Mouse (Mus musculus) MEL (cell line): ENCODE measurements around the gene Hoxc9. TPM values are rescaled to one million over a fixed set of nuclear protein-coding genes. Genes with fewer than 3 reads are reported as not detected.
A peak's percentile ranks its signal among the peaks of the same experiment; 100 is the strongest.

Source experiments
- DNase-seq: peaks from one replicate; pipeline ENCODE4 v3.0.0; 2011; ENCODE audit warnings: low read depth, low spot score
- H3K27ac ChIP-seq: 2 replicates; pipeline ENCODE4 v1.5.1; 2012; ENCODE audit warnings: low read depth, mild to moderate bottlenecking, control low read depth, low read length, moderate library complexity; ENCODE audit not compliant: control insufficient read depth
- H3K27me3 ChIP-seq, 2 experiments: fragments of 150-350 bp in 1 of 2; sonication (generic) in 1 of 2; 2 replicates each; pipeline ENCODE4 v1.6.1; 2012; ENCODE audit warnings: low read length in 2 of 2, mild to moderate bottlenecking in 2 of 2, improper control_type of control experiment in 1 of 2, moderate library complexity in 1 of 2; ENCODE audit not compliant: insufficient read depth in 2 of 2, control insufficient read depth in 1 of 2
- H3K36me3 ChIP-seq, 2 experiments: 2 replicates each; pipeline ENCODE4 v1.6.1; 2012 to 2014; ENCODE audit warnings: low read length in 2 of 2, improper control_type of control experiment in 1 of 2, inconsistent platforms in 1 of 2, mild to moderate bottlenecking in 1 of 2; ENCODE audit not compliant: insufficient read depth in 2 of 2, control insufficient read depth in 1 of 2
- H3K4me1 ChIP-seq, 2 experiments: fragments of 150-350 bp in 1 of 2; sonication (generic) in 1 of 2; 2 replicates each; pipeline ENCODE4 v1.6.1; 2012; ENCODE audit warnings: low read length in 2 of 2, improper control_type of control experiment in 1 of 2, mild to moderate bottlenecking in 1 of 2; ENCODE audit not compliant: insufficient read depth in 2 of 2, control insufficient read depth in 1 of 2
- H3K4me3 ChIP-seq, 2 experiments: fragments of 150-350 bp in 1 of 2; sonication (generic) in 1 of 2; 2 replicates each; pipeline ENCODE4 v1.5.1; 2012; ENCODE audit warnings: low read depth in 2 of 2, low read length in 2 of 2, mild to moderate bottlenecking in 2 of 2, moderate library complexity in 2 of 2, control low read depth in 1 of 2, improper control_type of control experiment in 1 of 2; ENCODE audit not compliant: control insufficient read depth in 1 of 2, insufficient read depth in 1 of 2
- H3K79me2 ChIP-seq: 2 replicates; pipeline ENCODE4 v1.6.1; 2012; ENCODE audit warnings: mild to moderate bottlenecking, low read length, moderate library complexity; ENCODE audit not compliant: control insufficient read depth, poor library complexity, insufficient read depth
- H3K9ac ChIP-seq: 2 replicates; pipeline ENCODE4 v1.6.1; 2012; ENCODE audit warnings: low read depth, mild to moderate bottlenecking, control low read depth, low read length, moderate library complexity; ENCODE audit not compliant: control insufficient read depth, poor library complexity, severe bottlenecking
- H3K9me3 ChIP-seq: fragments of 150-350 bp; sonication (generic); replicated peaks from 2 replicates; pipeline ENCODE4 v1.6.1; 2012; ENCODE audit warnings: mild to moderate bottlenecking, low read length, improper control_type of control experiment, moderate library complexity; ENCODE audit not compliant: insufficient read depth
- BHLHE40 ChIP-seq: IDR thresholded peaks from 2 replicates; pipeline ENCODE4 v1.6.1; 2012; ENCODE audit warnings: low read depth, mild to moderate bottlenecking, inconsistent platforms, low read length, improper control_type of control experiment, borderline replicate concordance
- CHD1 ChIP-seq: IDR thresholded peaks from 2 replicates; pipeline ENCODE4 v1.6.1; 2012; ENCODE audit warnings: low read depth, mild to moderate bottlenecking, inconsistent platforms, low read length, improper control_type of control experiment
- CTCF ChIP-seq, 3 experiments: IDR thresholded peaks in 2 of 3; conservative IDR thresholded peaks in 1 of 3; 2 replicates each; pipeline ENCODE4 v1.5.1; 2011 to 2012; ENCODE audit warnings: low read length in 3 of 3, low read depth in 2 of 3, mild to moderate bottlenecking in 2 of 3, improper control_type of control experiment in 1 of 3, inconsistent platforms in 1 of 3, mixed read lengths in 1 of 3, moderate library complexity in 1 of 3; ENCODE audit not compliant: control insufficient read depth in 1 of 3, insufficient read depth in 1 of 3, poor library complexity in 1 of 3, severe bottlenecking in 1 of 3
- E2F4 ChIP-seq: IDR thresholded peaks from 2 replicates; pipeline ENCODE4 v1.6.1; 2011; ENCODE audit warnings: low read depth, low read length, improper control_type of control experiment, borderline replicate concordance
- ELF1 ChIP-seq: IDR thresholded peaks from 2 replicates; pipeline ENCODE4 v1.6.1; 2014; ENCODE audit warnings: low read depth, mild to moderate bottlenecking, inconsistent platforms, low read length, improper control_type of control experiment, moderate library complexity
- ETS1 ChIP-seq: IDR thresholded peaks from 2 replicates; pipeline ENCODE4 v1.6.1; 2012; ENCODE audit warnings: low read depth, mild to moderate bottlenecking, inconsistent platforms, low read length, improper control_type of control experiment, moderate library complexity
- HCFC1 ChIP-seq: IDR thresholded peaks from 2 replicates; pipeline ENCODE4 v1.6.1; 2012; ENCODE audit warnings: low read depth, mild to moderate bottlenecking, inconsistent platforms, low read length, improper control_type of control experiment, moderate library complexity
- JUND ChIP-seq: IDR thresholded peaks from 2 replicates; pipeline ENCODE4 v1.6.1; 2011; ENCODE audit warnings: low read depth, mild to moderate bottlenecking, improper control_type of control experiment, low read length
- KAT2A ChIP-seq: conservative IDR thresholded peaks from 2 replicates; pipeline ENCODE4 v1.6.1; 2012; ENCODE audit warnings: low read depth, low read length, improper control_type of control experiment, inconsistent platforms
- MAFK ChIP-seq: IDR thresholded peaks from 2 replicates; pipeline ENCODE4 v1.6.1; 2011; ENCODE audit warnings: low read depth, mild to moderate bottlenecking, low read length, improper control_type of control experiment, borderline replicate concordance
- RAD21 ChIP-seq: IDR thresholded peaks from 2 replicates; pipeline ENCODE4 v1.6.1; 2011; ENCODE audit warnings: mild to moderate bottlenecking, low read depth, low read length, improper control_type of control experiment
- SMC3 ChIP-seq: IDR thresholded peaks from 2 replicates; pipeline ENCODE4 v1.6.1; 2011; ENCODE audit warnings: low read depth, low read length, improper control_type of control experiment
- TAL1 ChIP-seq: IDR thresholded peaks from 2 replicates; pipeline ENCODE4 v1.6.1; 2012; ENCODE audit warnings: mild to moderate bottlenecking, inconsistent platforms, low read length, moderate library complexity, mixed read lengths
- TCF12 ChIP-seq: IDR thresholded peaks from 2 replicates; pipeline ENCODE4 v1.6.1; 2014; ENCODE audit warnings: low read depth, mild to moderate bottlenecking, inconsistent platforms, low read length, improper control_type of control experiment, moderate library complexity
- UBTF ChIP-seq: IDR thresholded peaks from 2 replicates; pipeline ENCODE4 v1.6.1; 2012; ENCODE audit warnings: low read depth, mild to moderate bottlenecking, inconsistent platforms, low read length, improper control_type of control experiment, moderate library complexity, borderline replicate concordance; ENCODE audit not compliant: insufficient read depth
- ZC3H11A ChIP-seq: IDR thresholded peaks from 2 replicates; pipeline ENCODE4 v1.6.1; 2012; ENCODE audit warnings: low read depth, mild to moderate bottlenecking, inconsistent platforms, low read length, improper control_type of control experiment
- ZKSCAN1 ChIP-seq: IDR thresholded peaks from 2 replicates; pipeline ENCODE4 v1.6.1; 2012; ENCODE audit warnings: low read depth, mild to moderate bottlenecking, inconsistent platforms, low read length, improper control_type of control experiment, moderate library complexity
- ZMIZ1 ChIP-seq: IDR thresholded peaks from 2 replicates; pipeline ENCODE4 v1.6.1; 2012; ENCODE audit warnings: low read depth, mild to moderate bottlenecking, inconsistent platforms, low read length, improper control_type of control experiment, moderate library complexity
- ZNF384 ChIP-seq: IDR thresholded peaks from 2 replicates; pipeline ENCODE4 v1.6.1; 2012; ENCODE audit warnings: low read depth, mild to moderate bottlenecking, inconsistent platforms, low read length, improper control_type of control experiment
- polyA plus RNA-seq, 2 experiments: library from polyadenylated mRNA; stranded (reverse) in 1 of 2; unstranded in 1 of 2; fragments of >175 nt in 1 of 2; fragments of >200 nt in 1 of 2; gene quantifications; 2 replicates each; pipeline versions ENCODE4 v1.2.1 to v1.2.4; 2012; ENCODE audit warnings: low replicate concordance in 2 of 2, low read depth in 1 of 2; ENCODE audit not compliant: insufficient read length in 2 of 2, insufficient read depth in 1 of 2, missing spikeins in 1 of 2
- total RNA-seq: library from RNA; depleted of rRNA; stranded (reverse); fragments of 300-350 nt; gene quantifications from 2 replicates; pipeline ENCODE4 v1.2.3, GENCODE M21; 2012

The Hoxc9 gene
- total and polyA plus RNA-seq, 3 experiments = 4.1 to 400 (median 9.5) TPM

- H3K9ac ChIP-seq = peak overlapping the region; percentile 48
- no peaks in the 10 kb centered on the region for H3K79me2 ChIP-seq
- H3K27ac ChIP-seq = no peak overlapping the region
- 0 out of 2 replicates have a peak, but pooled peaks have one; percentile 18 for TF ChIP-seq HCFC1
- TF ChIP-seq CHD1 = no peak
- peak; percentile 98 for TF ChIP-seq SMC3
- no peak for TF ChIP-seq TCF12
- no peak for TF ChIP-seq ZMIZ1
- peak; percentile 98 for TF ChIP-seq ZC3H11A
- TF ChIP-seq MAFK = no peak
- TF ChIP-seq JUND = no peak
- no peak for TF ChIP-seq UBTF
- TF ChIP-seq RAD21 = peak; percentile 97
- no peak for TF ChIP-seq ELF1
- no peak for TF ChIP-seq E2F4
- peak; percentile 85 to 99 (median 98) for TF ChIP-seq CTCF (IDR thresholded peaks at IDR 0.05 in 2 of 3, conservative IDR thresholded peaks at IDR 0.05 in 1 of 3; ENCODE audit: control insufficient read depth in 1 of 3, insufficient read depth in 1 of 3, low read depth in 2 of 3, low read length in 3 of 3, poor library complexity in 1 of 3, severe bottlenecking in 1 of 3)
- peak; percentile 90 for DNase-seq
- no peaks in the 10 kb centered on the region for H3K27me3 ChIP-seq
- 0 out of 4 replicates have a peak, but pooled peaks cover 0 to 4% of the 10 kb centered on the region in 2 experiments for H3K4me1 ChIP-seq
- no peak overlapping the region for H3K4me3 ChIP-seq
- H3K36me3 ChIP-seq = peaks cover 0 to 3% of the 10 kb centered on the region in 2 experiments; a peak in 2 of 4 replicates
- no peaks in the 10 kb centered on the region for H3K9me3 ChIP-seq
Measured at GRCm38 (mm10) chr15:102987124-102987833, 11.0 kb downstream of the Hoxc9 start.

- 0 out of 4 replicates have a peak, but pooled peaks cover 0 to 4% of the 10 kb centered on the region in 2 experiments for H3K4me1 ChIP-seq
Measured at GRCm38 (mm10) chr15:102988078-102988477, 11.8 kb downstream of the Hoxc9 start.

More at GRCm38 (mm10) chr15:102988078-102988477, 11.8 kb downstream of the Hoxc9 start:
- no peaks in the 10 kb centered on the region for H3K27me3 ChIP-seq
- no peak overlapping the region for H3K9ac ChIP-seq
- no peak for DNase-seq
- TF ChIP-seq ETS1 = no peak
- no peak for TF ChIP-seq BHLHE40
- TF ChIP-seq HCFC1 = no peak
- peak; percentile 90 for TF ChIP-seq ZNF384
- no peak for TF ChIP-seq TAL1
- no peak for TF ChIP-seq KAT2A
- no peak for TF ChIP-seq ZKSCAN1
- no peak overlapping the region for H3K27ac ChIP-seq
- H3K36me3 ChIP-seq = peaks cover 0 to 3% of the 10 kb centered on the region in 2 experiments; a peak in 2 of 4 replicates
- no peaks in the 10 kb centered on the region for H3K9me3 ChIP-seq
- H3K4me3 ChIP-seq = no peak overlapping the region
- no peaks in the 10 kb centered on the region for H3K79me2 ChIP-seq
